Mouse (Mus musculus): ENCODE measurements at regions not wholly inside any gene's neighbourhood (a gene's known extent, or its start where the extent isn't known, plus 50 kb on each side); places are given as distances from the start of the nearest gene placed in this dataset.

- Histone ChIP-seq H3K27me3 (ENCODE audit: control insufficient read depth, insufficient read depth, low read length) (no peaks in the 10 kb centered on the region), H3K36me3 (ENCODE audit: control insufficient read depth, insufficient read depth, low read length) (no peaks in the 10 kb centered on the region), H3K4me3 (ENCODE audit: control insufficient read depth, low read depth, low read length) (no peak overlapping the region), H3K4me1 (ENCODE audit: control insufficient read depth, insufficient read depth, low read length) (no peaks in the 10 kb centered on the region), H3K27ac (ENCODE audit: control insufficient read depth, insufficient read depth, low read depth, low read length) (no peak overlapping the region)
- TF ChIP-seq CTCF (IDR thresholded peaks at IDR 0.05; ENCODE audit: control insufficient read depth, insufficient read depth, insufficient replicate concordance, low read depth, low read length), result no peak
- no peak for TF ChIP-seq POLR2A (IDR thresholded peaks at IDR 0.05; ENCODE audit: control insufficient read depth, low read depth, low read length)
These were observed 56.5 kb downstream of the Kctd12 start for GRCm38 (mm10) chr14:102925769-102926443.

- H3K36me3 ChIP-seq (ENCODE audit: control insufficient read depth, insufficient read depth, low read length), result no peaks in the 10 kb centered on the region
- no peak overlapping the region for H3K4me3 ChIP-seq (ENCODE audit: control insufficient read depth, low read depth, low read length)
- TF ChIP-seq POLR2A (IDR thresholded peaks at IDR 0.05; ENCODE audit: control insufficient read depth, low read depth, low read length) (no peak), CTCF (IDR thresholded peaks at IDR 0.05; ENCODE audit: control insufficient read depth, insufficient read depth, insufficient replicate concordance, low read depth, low read length) (no peak)
- no peaks in the 10 kb centered on the region for H3K4me1 ChIP-seq (ENCODE audit: control insufficient read depth, insufficient read depth, low read length)
- no peaks in the 10 kb centered on the region for H3K27me3 ChIP-seq (ENCODE audit: control insufficient read depth, insufficient read depth, low read length)
- no peak overlapping the region for H3K27ac ChIP-seq (ENCODE audit: control insufficient read depth, insufficient read depth, low read depth, low read length)
These were observed 57.8 kb downstream of the Kctd12 start for GRCm38 (mm10) chr14:102924674-102925073.

GRCm38 (mm10) chr14:102922496-102922993 lies 59.9 kb downstream of the Kctd12 start:
- TF ChIP-seq CTCF (IDR thresholded peaks at IDR 0.05; ENCODE audit: control insufficient read depth, insufficient read depth, insufficient replicate concordance, low read depth, low read length) (no peak), POLR2A (IDR thresholded peaks at IDR 0.05; ENCODE audit: control insufficient read depth, low read depth, low read length) (no peak)
- no peak overlapping the region for H3K4me3 ChIP-seq (ENCODE audit: control insufficient read depth, low read depth, low read length)
- no peaks in the 10 kb centered on the region for H3K27me3 ChIP-seq (ENCODE audit: control insufficient read depth, insufficient read depth, low read length)
- H3K36me3 ChIP-seq (ENCODE audit: control insufficient read depth, insufficient read depth, low read length), result no peaks in the 10 kb centered on the region
- H3K4me1 ChIP-seq (ENCODE audit: control insufficient read depth, insufficient read depth, low read length), result 0 out of 2 replicates have a peak, but pooled peaks cover 2% of the 10 kb centered on the region
- H3K27ac ChIP-seq (ENCODE audit: control insufficient read depth, insufficient read depth, low read depth, low read length), result no peak overlapping the region

- 0 out of 2 replicates have a peak, but pooled peaks cover 2% of the 10 kb centered on the region for H3K4me1 ChIP-seq (ENCODE audit: control insufficient read depth, insufficient read depth, low read length)
- H3K27ac ChIP-seq (ENCODE audit: control insufficient read depth, insufficient read depth, low read depth, low read length), result no peak overlapping the region
- no peaks in the 10 kb centered on the region for H3K36me3 ChIP-seq (ENCODE audit: control insufficient read depth, insufficient read depth, low read length)
- H3K4me3 ChIP-seq (ENCODE audit: control insufficient read depth, low read depth, low read length), result no peak overlapping the region
- no peak for TF ChIP-seq CTCF (IDR thresholded peaks at IDR 0.05; ENCODE audit: control insufficient read depth, insufficient read depth, insufficient replicate concordance, low read depth, low read length)
- no peak for TF ChIP-seq POLR2A (IDR thresholded peaks at IDR 0.05; ENCODE audit: control insufficient read depth, low read depth, low read length)
- H3K27me3 ChIP-seq (ENCODE audit: control insufficient read depth, insufficient read depth, low read length), result no peaks in the 10 kb centered on the region
These were observed 62.0 kb downstream of the Kctd12 start for GRCm38 (mm10) chr14:102920415-102920814.

GRCm38 (mm10) chr14:102919261-102919801 lies 63.1 kb downstream of the Kctd12 start:
- H3K4me3 ChIP-seq (ENCODE audit: control insufficient read depth, low read depth, low read length), result peak overlapping the region; percentile 6; the same call in 1 of the 2 replicates
- no peaks in the 10 kb centered on the region for H3K36me3 ChIP-seq (ENCODE audit: control insufficient read depth, insufficient read depth, low read length)
- no peak overlapping the region for H3K27ac ChIP-seq (ENCODE audit: control insufficient read depth, insufficient read depth, low read depth, low read length)
- TF ChIP-seq CTCF (IDR thresholded peaks at IDR 0.05; ENCODE audit: control insufficient read depth, insufficient read depth, insufficient replicate concordance, low read depth, low read length) (no peak), POLR2A (IDR thresholded peaks at IDR 0.05; ENCODE audit: control insufficient read depth, low read depth, low read length) (no peak)
- H3K27me3 ChIP-seq (ENCODE audit: control insufficient read depth, insufficient read depth, low read length), result no peaks in the 10 kb centered on the region
- H3K4me1 ChIP-seq (ENCODE audit: control insufficient read depth, insufficient read depth, low read length), result peaks cover 2% of the 10 kb centered on the region; the same call in 1 of the 2 replicates

GRCm38 (mm10) chr14:102917929-102918328 lies 64.5 kb downstream of the Kctd12 start:
- no peaks in the 10 kb centered on the region for H3K27me3 ChIP-seq (ENCODE audit: control insufficient read depth, insufficient read depth, low read length)
- H3K36me3 ChIP-seq (ENCODE audit: control insufficient read depth, insufficient read depth, low read length), result no peaks in the 10 kb centered on the region
- H3K4me3 ChIP-seq (ENCODE audit: control insufficient read depth, low read depth, low read length), result no peak overlapping the region
- TF ChIP-seq CTCF (IDR thresholded peaks at IDR 0.05; ENCODE audit: control insufficient read depth, insufficient read depth, insufficient replicate concordance, low read depth, low read length) (no peak), POLR2A (IDR thresholded peaks at IDR 0.05; ENCODE audit: control insufficient read depth, low read depth, low read length) (no peak)
- H3K4me1 ChIP-seq (ENCODE audit: control insufficient read depth, insufficient read depth, low read length), result peaks cover 2% of the 10 kb centered on the region; the same call in 1 of the 2 replicates
- H3K27ac ChIP-seq (ENCODE audit: control insufficient read depth, insufficient read depth, low read depth, low read length), result no peak overlapping the region

GRCm38 (mm10) chr14:102915918-102916317 lies 66.5 kb downstream of the Kctd12 start:
- Histone ChIP-seq H3K4me1 (ENCODE audit: control insufficient read depth, insufficient read depth, low read length) (peaks cover 2% of the 10 kb centered on the region; the same call in 1 of the 2 replicates), H3K27ac (ENCODE audit: control insufficient read depth, insufficient read depth, low read depth, low read length) (no peak overlapping the region), H3K36me3 (ENCODE audit: control insufficient read depth, insufficient read depth, low read length) (no peaks in the 10 kb centered on the region), H3K27me3 (ENCODE audit: control insufficient read depth, insufficient read depth, low read length) (no peaks in the 10 kb centered on the region), H3K4me3 (ENCODE audit: control insufficient read depth, low read depth, low read length) (no peak overlapping the region)
- TF ChIP-seq POLR2A (IDR thresholded peaks at IDR 0.05; ENCODE audit: control insufficient read depth, low read depth, low read length) (no peak), CTCF (IDR thresholded peaks at IDR 0.05; ENCODE audit: control insufficient read depth, insufficient read depth, insufficient replicate concordance, low read depth, low read length) (no peak)
